Mouse (Mus musculus) forebrain, embryonic 15.5 days (tissue): Measurements from ENCODE around the gene Eml4. TPM values are rescaled to one million over a fixed set of nuclear protein-coding genes. Genes with fewer than 3 reads are reported as not detected.

Experiments used
- ATAC-seq: fragments of 200-750 bp; cut with Nextera tagmentation; replicated peaks from 2 replicates; pipeline ENCODE4 v1.8.0; 2017; ENCODE audit warnings: mild to moderate bottlenecking, moderate TSS enrichment, moderate library complexity
- H3K27ac ChIP-seq: fragments of 300-500 bp; sonication (generic); replicated peaks from 2 replicates; pipeline ENCODE4 v1.5.1; 2015; ENCODE audit warnings: mild to moderate bottlenecking, inconsistent platforms
- H3K27me3 ChIP-seq: fragments of 300-500 bp; sonication (generic); 2 replicates; pipeline ENCODE4 v1.6.1; 2015; ENCODE audit warnings: inconsistent platforms
- H3K36me3 ChIP-seq: fragments of 300-500 bp; sonication (generic); 2 replicates; pipeline ENCODE4 v1.6.1; 2015; ENCODE audit warnings: mild to moderate bottlenecking, inconsistent platforms
- H3K4me1 ChIP-seq: fragments of 300-500 bp; sonication (generic); 2 replicates; pipeline ENCODE4 v1.6.1; 2015; ENCODE audit warnings: inconsistent platforms
- H3K4me2 ChIP-seq: fragments of 300-500 bp; sonication (generic); replicated peaks from 2 replicates; pipeline ENCODE4 v1.6.1; 2015; ENCODE audit warnings: mild to moderate bottlenecking, inconsistent platforms
- H3K4me3 ChIP-seq: fragments of 300-500 bp; sonication (generic); 2 replicates; pipeline ENCODE4 v1.5.1; 2015; ENCODE audit warnings: mild to moderate bottlenecking, inconsistent platforms
- H3K9ac ChIP-seq: fragments of 300-500 bp; sonication (generic); replicated peaks from 2 replicates; pipeline ENCODE4 v1.6.1; 2015; ENCODE audit warnings: mild to moderate bottlenecking, inconsistent platforms
- H3K9me3 ChIP-seq: fragments of 300-500 bp; sonication (generic); 2 replicates; pipeline ENCODE4 v1.6.1; 2016; ENCODE audit warnings: inconsistent platforms
- WGBS: fragments of 180-500 bp; shearing (Covaris S2); methylation state at CpG from one replicate; pipeline ENCODE4 v1.1.7; 2015; ENCODE audit warnings: mixed read lengths; 5-methylcytosine and 5-hydroxymethylcytosine counted together
- polyA plus RNA-seq: library from polyadenylated mRNA; unstranded; fragments of >200 nt; fragmentation: Nextera tagmentation; extraction: Ambion mirVana; gene quantifications from 2 replicates; pipeline ENCODE4 v1.2.1, GENCODE M21; 2015

Eml4 gene
- polyA plus RNA-seq, 1 experiment from 2014 or later = 34.8 TPM

DNA sequence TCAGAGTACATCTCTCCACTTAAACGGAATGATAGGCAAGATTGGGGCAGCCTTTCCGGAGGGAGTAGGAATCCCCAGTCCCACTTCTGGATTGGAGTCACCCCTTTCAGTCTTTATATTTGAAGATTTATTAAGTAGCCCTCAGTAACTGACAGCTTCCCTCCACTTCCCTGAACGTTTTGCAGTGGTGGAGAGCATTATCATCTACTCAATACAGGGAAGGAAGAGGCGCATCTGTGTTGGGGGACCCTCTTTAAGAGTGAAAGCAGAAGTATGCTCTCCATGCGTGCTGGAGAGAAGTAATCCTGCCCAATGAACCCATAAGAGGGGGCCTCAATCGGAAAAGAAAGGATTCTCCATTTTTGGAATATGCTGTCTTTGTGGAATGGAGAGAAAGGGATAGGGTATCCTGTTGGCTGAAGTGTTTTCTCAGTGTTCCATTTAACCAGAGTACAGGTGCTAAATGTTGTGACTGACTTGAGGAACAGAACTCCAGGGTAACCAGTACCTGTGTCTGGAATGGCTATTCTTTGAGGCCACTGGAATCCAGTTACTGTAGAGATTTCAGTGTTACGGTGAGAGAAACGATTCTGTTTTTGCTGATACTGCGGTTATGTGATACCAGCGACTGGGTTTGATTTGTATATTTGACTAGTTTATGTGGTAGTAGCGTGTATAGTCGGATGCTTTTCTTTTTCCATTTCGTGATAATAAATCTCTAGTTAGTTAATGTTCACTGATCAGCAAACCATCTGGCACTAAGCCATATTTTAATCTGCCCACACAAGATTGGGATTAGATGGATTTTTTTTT lies 1.1 kb downstream of the Eml4 start:
- H3K4me2 ChIP-seq = peak overlapping the region; percentile 55
- H3K4me3 ChIP-seq = peak overlapping the region; percentile 87
- no peaks in the 10 kb centered on the region for H3K27me3 ChIP-seq
- peak; percentile 17; the same call in 1 of the 2 replicates for ATAC-seq
- H3K9ac ChIP-seq = peak overlapping the region; percentile 84
- H3K36me3 ChIP-seq = no peaks in the 10 kb centered on the region
- H3K9me3 ChIP-seq = no peaks in the 10 kb centered on the region
- peak overlapping the region; percentile 87; the same call in 1 of the 2 replicates for H3K27ac ChIP-seq
- H3K4me1 ChIP-seq = peaks cover 33% of the 10 kb centered on the region
- 6% methylated on average over 13 of the region's 13 CpGs for WGBS

DNA sequence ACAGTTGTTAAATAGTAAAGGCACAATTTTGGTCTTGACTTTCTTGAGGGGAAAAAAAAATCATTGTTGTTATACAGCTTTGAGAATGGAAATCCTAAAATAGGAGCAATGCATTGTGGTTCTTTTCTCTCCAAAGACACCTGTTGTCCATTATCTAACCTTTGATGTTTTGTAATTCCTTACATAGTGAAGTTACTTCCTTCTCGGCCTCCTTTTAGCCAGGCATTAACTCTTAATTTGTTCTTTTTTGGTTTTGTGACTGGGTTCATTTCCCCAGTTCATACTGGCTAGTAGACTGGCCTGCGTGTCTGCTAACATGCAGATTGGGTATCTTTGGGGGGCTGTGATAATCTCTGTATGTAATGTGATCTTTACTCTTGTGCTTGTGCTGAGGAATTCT lies 1.7 kb downstream of the Eml4 start:
- Histone ChIP-seq H3K27me3 (no peaks in the 10 kb centered on the region), H3K4me1 (peaks cover 33% of the 10 kb centered on the region), H3K4me2 (peak overlapping the region; percentile 55), H3K4me3 (peak overlapping the region; percentile 87), H3K36me3 (no peaks in the 10 kb centered on the region), H3K9me3 (no peaks in the 10 kb centered on the region), H3K27ac (no peak overlapping the region), H3K9ac (0 out of 2 replicates have a peak overlapping the region, but pooled peaks have one; percentile 13)
- no peak for ATAC-seq
- WGBS = 8% methylated on average over 2 of the region's 2 CpGs

DNA sequence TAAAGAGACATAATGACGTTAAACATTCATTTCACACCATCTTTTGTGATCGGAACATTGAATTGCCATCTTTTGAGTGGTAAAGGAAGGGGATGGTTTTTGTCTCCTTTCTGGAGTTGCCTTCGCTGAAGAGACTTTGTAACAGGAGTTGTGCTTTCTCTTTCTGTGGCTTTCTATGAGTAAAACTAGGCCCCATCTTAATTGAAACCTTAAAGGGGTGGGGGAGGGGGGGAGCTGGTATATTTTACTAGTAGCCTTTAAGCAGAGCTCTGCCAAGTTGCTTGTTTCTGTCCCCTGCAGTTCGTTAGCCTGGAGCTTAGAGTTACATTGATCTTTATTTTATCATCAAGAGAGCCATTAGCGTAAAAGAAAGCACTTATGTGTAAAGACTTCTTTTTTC lies 2.3 kb downstream of the Eml4 start:
- H3K36me3 ChIP-seq = no peaks in the 10 kb centered on the region
- no peak for ATAC-seq
- no peaks in the 10 kb centered on the region for H3K9me3 ChIP-seq
- H3K27me3 ChIP-seq = no peaks in the 10 kb centered on the region
- peak overlapping the region; percentile 55 for H3K4me2 ChIP-seq
- H3K9ac ChIP-seq = no peak overlapping the region
- H3K27ac ChIP-seq = no peak overlapping the region
- peaks cover 35% of the 10 kb centered on the region for H3K4me1 ChIP-seq
- H3K4me3 ChIP-seq = 0 out of 2 replicates have a peak overlapping the region, but pooled peaks have one; percentile 87
- WGBS = 7% methylated on average over 5 of the region's 5 CpGs

DNA sequence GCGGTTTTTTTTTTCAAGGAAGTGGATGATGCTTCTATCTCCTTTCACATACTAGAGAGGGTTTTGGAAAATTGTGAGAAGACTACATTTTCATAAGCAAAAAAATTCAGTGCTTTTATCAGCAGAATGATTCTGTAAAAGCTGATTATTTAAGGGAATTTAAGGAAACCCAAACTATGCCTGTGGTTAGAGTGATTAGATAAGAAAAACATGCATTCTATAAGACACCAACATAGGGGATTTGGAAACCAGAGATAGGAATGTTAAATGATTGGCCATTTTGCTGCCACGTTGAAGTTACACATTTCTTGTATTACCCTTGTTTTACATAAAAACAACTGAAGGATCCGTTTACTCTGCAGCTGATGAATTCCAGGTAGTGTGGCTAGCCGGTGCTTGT lies 2.7 kb downstream of the Eml4 start:
- Histone ChIP-seq H3K4me1 (peaks cover 36% of the 10 kb centered on the region), H3K9me3 (no peaks in the 10 kb centered on the region), H3K27me3 (no peaks in the 10 kb centered on the region), H3K4me2 (no peak overlapping the region), H3K9ac (no peak overlapping the region), H3K4me3 (no peak overlapping the region), H3K27ac (no peak overlapping the region), H3K36me3 (no peaks in the 10 kb centered on the region)
- ATAC-seq = no peak
- 64% methylated on average over 4 of the region's 4 CpGs for WGBS

DNA sequence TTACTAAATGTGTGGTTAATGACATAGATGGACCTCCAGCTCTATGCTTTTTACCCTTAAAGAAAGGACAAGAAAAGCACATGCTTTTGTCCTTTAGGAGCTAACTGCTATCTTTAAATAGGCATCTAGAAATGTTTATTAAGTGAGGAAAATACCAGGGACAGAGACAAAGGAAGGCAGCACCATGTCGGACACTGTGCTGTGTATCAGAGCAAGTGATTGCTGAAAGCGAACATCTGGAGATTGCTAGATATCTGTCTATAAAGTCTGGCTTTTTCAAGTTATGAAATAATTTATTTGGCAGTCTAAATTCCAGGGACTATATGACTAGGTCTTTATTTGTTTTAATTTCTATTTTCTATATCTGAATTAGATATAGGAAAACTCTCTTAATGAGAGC lies 4.8 kb downstream of the Eml4 start:
- WGBS = 83% methylated on average over 2 of the region's 2 CpGs
- no peak for ATAC-seq
- no peaks in the 10 kb centered on the region for H3K27me3 ChIP-seq
- no peaks in the 10 kb centered on the region for H3K9me3 ChIP-seq
- no peak overlapping the region for H3K27ac ChIP-seq
- H3K4me2 ChIP-seq = no peak overlapping the region
- no peak overlapping the region for H3K4me3 ChIP-seq
- H3K36me3 ChIP-seq = no peaks in the 10 kb centered on the region
- no peak overlapping the region for H3K9ac ChIP-seq
- H3K4me1 ChIP-seq = peaks cover 31% of the 10 kb centered on the region

DNA sequence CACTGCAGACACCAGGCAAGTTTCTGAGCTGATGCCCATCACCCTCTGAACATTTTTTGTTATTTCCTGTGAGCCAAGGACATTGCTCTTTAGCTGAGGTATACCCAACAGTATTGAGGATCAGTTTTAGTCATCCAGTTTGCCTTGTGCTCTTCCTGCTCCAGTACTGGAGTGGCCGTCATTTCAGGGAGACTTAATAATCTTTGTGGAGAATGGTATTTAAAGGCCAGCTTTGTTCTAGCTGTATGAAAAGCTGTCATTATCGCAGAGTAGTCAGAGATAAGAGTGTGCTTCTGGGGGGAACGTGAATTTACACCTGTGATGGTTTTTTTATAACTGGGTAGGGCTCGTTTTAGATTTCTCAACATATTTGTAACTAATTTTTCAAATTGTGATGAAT lies 9.2 kb downstream of the Eml4 start:
- Histone ChIP-seq H3K9me3 (no peaks in the 10 kb centered on the region), H3K27ac (no peak overlapping the region), H3K27me3 (no peaks in the 10 kb centered on the region), H3K9ac (no peak overlapping the region), H3K4me1 (peaks cover 6% of the 10 kb centered on the region; the same call in 1 of the 2 replicates), H3K4me2 (no peak overlapping the region), H3K4me3 (no peak overlapping the region), H3K36me3 (no peaks in the 10 kb centered on the region)
- ATAC-seq = no peak
- 84% methylated on average over 4 of the region's 4 CpGs for WGBS

DNA sequence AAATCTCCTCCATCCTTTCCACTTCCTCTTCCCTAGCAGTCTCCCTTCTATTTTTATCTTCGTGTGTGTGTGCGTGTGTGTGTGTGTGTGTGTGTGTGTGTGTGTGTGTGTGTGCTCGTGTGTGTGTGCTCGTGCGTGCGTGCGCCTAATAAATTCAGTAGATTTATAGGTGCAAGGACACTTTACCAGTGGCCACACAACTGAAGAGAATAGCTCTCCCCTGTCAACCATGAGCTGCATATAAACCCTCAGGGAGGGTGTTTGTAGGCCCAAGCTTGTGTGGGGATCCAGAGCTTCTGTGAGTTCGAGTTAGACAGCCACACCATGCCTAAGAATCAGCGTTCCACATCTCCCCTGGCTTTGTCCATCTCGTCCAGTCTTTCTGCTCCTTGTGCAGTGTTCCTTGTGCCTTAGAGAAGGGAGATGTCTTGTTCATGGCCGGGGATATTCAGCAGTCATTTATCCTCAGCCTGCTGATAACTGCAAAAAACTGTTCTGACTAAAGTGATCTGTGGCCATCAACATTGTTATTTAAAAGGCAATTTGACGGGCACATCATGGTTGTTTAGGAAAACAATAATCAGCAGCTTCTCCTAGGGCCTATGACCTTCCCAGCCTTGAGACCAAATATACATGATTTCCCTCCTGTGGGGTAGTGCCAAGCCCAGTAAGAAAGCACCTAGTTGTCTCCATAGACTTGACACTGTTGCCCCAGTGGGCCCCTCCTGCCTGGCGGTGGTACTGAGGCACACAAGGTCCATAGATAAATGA lies 10.2 kb downstream of the Eml4 start:
- H3K4me2 ChIP-seq = no peak overlapping the region
- ATAC-seq = no peak
- H3K27ac ChIP-seq = no peak overlapping the region
- WGBS = 85% methylated on average over 10 of the region's 13 CpGs
- H3K27me3 ChIP-seq = no peaks in the 10 kb centered on the region
- no peaks in the 10 kb centered on the region for H3K9me3 ChIP-seq
- no peak overlapping the region for H3K4me3 ChIP-seq
- peaks cover 3% of the 10 kb centered on the region; the same call in 1 of the 2 replicates for H3K4me1 ChIP-seq
- no peak overlapping the region for H3K9ac ChIP-seq
- H3K36me3 ChIP-seq = no peaks in the 10 kb centered on the region

DNA sequence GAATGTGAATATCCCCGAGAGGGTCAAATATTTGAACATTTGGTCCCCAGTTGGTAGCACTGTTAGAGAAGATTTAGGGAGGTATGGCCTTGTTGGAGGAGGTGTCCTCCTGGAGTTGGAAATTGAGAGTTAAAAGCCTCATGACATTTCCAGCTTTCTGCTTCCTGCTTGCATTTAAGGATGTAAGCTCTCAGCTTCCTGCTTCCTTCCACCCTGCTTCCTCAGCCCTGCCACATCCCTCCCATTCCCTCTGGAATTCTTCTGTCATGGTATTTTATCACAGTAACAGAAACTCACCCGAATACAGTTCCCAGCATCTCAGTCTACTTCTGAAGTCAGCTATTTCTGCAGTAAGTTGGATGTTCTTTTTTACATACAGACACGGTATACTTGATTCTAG lies 12.3 kb downstream of the Eml4 start:
- H3K4me3 ChIP-seq = no peak overlapping the region
- H3K27ac ChIP-seq = no peak overlapping the region
- WGBS = 82% methylated on average over 3 of the region's 3 CpGs
- peaks cover under 1% of the 10 kb centered on the region; the same call in 1 of the 2 replicates for H3K4me1 ChIP-seq
- no peaks in the 10 kb centered on the region for H3K36me3 ChIP-seq
- H3K9ac ChIP-seq = no peak overlapping the region
- H3K9me3 ChIP-seq = no peaks in the 10 kb centered on the region
- H3K4me2 ChIP-seq = no peak overlapping the region
- ATAC-seq = no peak
- no peaks in the 10 kb centered on the region for H3K27me3 ChIP-seq

DNA sequence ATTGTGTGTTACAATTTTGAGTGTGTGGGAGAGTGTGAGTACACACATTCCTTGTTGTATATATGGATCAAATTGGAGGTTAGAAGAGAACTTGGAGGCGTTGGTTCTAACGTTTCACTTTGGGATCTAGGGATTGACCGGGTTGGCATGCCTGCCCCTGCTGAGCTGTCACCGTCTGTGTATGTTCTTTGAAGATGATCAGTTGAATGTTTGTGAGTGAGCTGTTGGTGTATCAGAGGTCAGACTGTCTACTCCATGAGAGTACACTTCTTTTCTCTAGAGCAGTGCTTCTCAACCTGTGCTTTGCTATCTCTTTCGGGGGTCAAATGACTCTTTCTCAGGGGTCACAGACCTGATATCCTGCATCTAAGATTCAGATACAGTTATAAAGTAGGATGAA lies 13.6 kb downstream of the Eml4 start:
- no peak for ATAC-seq
- no peak overlapping the region for H3K4me2 ChIP-seq
- no peaks in the 10 kb centered on the region for H3K4me1 ChIP-seq
- no peak overlapping the region for H3K27ac ChIP-seq
- no peaks in the 10 kb centered on the region for H3K27me3 ChIP-seq
- WGBS = 87% methylated on average over 5 of the region's 5 CpGs
- no peaks in the 10 kb centered on the region for H3K36me3 ChIP-seq
- no peak overlapping the region for H3K4me3 ChIP-seq
- H3K9ac ChIP-seq = no peak overlapping the region
- H3K9me3 ChIP-seq = no peaks in the 10 kb centered on the region

DNA sequence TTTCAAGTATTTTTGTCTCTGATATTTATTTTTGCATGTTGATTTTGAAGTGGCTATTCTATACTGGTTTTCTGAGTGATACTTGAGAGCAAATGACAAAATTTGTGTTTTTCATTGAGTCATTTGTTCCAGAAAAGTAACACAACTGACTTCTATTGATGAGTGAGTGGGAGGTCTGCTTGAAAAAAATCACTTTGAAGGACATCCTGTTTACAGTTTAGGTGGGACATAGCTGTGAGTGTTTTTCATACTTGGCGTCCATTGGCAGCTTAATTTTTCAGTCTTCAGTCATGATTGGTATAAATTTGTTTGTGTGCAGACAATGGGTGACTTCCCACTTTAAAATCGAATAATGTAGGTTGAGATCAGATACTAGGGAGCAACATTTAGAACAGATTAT lies 14.4 kb downstream of the Eml4 start:
- Histone ChIP-seq H3K36me3 (no peaks in the 10 kb centered on the region), H3K27me3 (no peaks in the 10 kb centered on the region), H3K9me3 (no peaks in the 10 kb centered on the region), H3K4me1 (no peaks in the 10 kb centered on the region), H3K4me2 (no peak overlapping the region), H3K4me3 (no peak overlapping the region), H3K9ac (no peak overlapping the region), H3K27ac (no peak overlapping the region)
- 77% methylated on average over 2 of the region's 2 CpGs for WGBS
- ATAC-seq = no peak

DNA sequence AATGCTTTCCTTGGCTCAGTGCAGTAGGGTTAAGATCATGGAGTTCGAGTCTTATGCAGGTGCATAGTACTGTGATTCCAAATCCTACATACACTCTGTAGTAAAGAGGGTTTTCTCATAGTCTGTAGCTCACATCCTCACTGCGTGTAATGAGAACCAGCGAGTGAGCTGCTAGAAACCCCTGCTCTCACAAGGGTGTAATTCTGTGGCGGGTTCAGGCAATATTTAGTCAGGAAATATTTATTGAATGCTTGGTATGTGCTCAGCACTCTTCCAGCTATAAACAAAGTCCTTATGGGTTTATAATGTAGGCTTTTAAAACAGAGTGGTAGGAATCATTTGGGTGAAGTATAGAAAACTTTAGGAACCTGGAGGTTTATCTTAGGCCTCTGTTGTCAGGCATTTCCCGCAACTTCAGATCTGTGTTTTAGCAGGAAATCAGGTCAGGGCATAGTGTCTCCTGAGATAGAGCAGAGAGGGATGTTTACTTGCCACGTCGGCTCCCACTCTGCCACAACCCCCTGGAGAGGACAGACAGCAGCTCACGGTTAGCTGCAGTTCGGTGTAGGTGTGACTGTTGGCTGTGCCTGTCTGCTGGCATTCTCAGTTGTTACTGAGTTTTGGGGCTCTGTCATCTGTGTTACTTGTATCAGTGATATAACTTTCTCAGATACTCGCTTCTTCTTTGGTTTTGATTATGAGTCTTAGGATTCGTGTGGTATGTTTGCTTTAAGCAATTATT lies 15.1 kb downstream of the Eml4 start:
- H3K4me2 ChIP-seq = no peak overlapping the region
- no peaks in the 10 kb centered on the region for H3K36me3 ChIP-seq
- H3K27ac ChIP-seq = no peak overlapping the region
- H3K27me3 ChIP-seq = no peaks in the 10 kb centered on the region
- H3K4me3 ChIP-seq = no peak overlapping the region
- no peak overlapping the region for H3K9ac ChIP-seq
- ATAC-seq = no peak
- no peaks in the 10 kb centered on the region for H3K4me1 ChIP-seq
- H3K9me3 ChIP-seq = no peaks in the 10 kb centered on the region
- WGBS = 70% methylated on average over 11 of the region's 11 CpGs

DNA sequence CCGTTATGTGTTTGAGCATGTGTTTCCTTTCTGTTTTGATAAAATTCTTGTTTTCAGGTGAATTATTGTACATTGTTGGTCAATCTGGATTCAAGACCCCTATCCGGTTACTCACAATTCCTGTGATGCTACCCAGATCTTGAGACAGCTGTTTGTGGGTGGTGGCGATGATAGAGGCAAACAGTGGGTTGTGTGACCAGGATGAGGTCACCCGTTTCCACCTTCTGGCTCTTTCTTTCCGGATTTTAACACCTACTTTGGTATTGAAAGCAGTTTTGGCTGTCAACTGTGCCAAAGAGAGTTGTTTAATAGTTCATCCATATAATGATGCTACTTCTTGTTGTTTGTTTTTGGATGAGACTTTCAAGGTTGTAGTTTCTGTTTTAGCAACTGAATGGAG lies 16.7 kb downstream of the Eml4 start:
- no peaks in the 10 kb centered on the region for H3K27me3 ChIP-seq
- H3K9ac ChIP-seq = no peak overlapping the region
- no peaks in the 10 kb centered on the region for H3K36me3 ChIP-seq
- H3K4me1 ChIP-seq = no peaks in the 10 kb centered on the region
- no peaks in the 10 kb centered on the region for H3K9me3 ChIP-seq
- no peak for ATAC-seq
- no peak overlapping the region for H3K27ac ChIP-seq
- WGBS = 80% methylated on average over 5 of the region's 5 CpGs
- no peak overlapping the region for H3K4me3 ChIP-seq
- H3K4me2 ChIP-seq = no peak overlapping the region
